Mouse (Mus musculus) splenic B cell, adult 2 months (primary cell): ENCODE results near the gene Gm436.

ENCODE experiments used
- DNase-seq: peaks from one replicate; pipeline ENCODE4 v3.0.0-alpha.2; 2011; ENCODE audit warnings: low read depth, low spot score
- H3K27me3 ChIP-seq: 2 replicates; pipeline ENCODE4 v1.6.1; 2012; ENCODE audit warnings: mild to moderate bottlenecking, low read length, moderate library complexity, mixed read lengths; ENCODE audit not compliant: control insufficient read depth, poor library complexity, insufficient read depth, severe bottlenecking
- H3K36me3 ChIP-seq: 2 replicates; pipeline ENCODE4 v1.6.1; 2012; ENCODE audit warnings: mild to moderate bottlenecking, low read length, moderate library complexity, mixed read lengths; ENCODE audit not compliant: control insufficient read depth, poor library complexity, insufficient read depth, severe bottlenecking

Gene Gm436

GRCm38 (mm10) chr4:144686268-144686667 lies at the start of gene Gm436:
Gene Gm436 (minus strand): TSS chr4:144686368.
- Histone ChIP-seq H3K27me3 (no peaks in the 10 kb centered on the region), H3K36me3 (no peaks in the 10 kb centered on the region)
- no peak for DNase-seq

- no peak for DNase-seq
- Histone ChIP-seq H3K36me3 (no peaks in the 10 kb centered on the region), H3K27me3 (no peaks in the 10 kb centered on the region)
Observed at GRCm38 (mm10) chr4:144721304-144721703, 35.1 kb upstream of the Gm436 start, which contains the start of gene Gm13178. Gene Gm13178 (minus strand): TSS chr4:144721404.

DNA sequence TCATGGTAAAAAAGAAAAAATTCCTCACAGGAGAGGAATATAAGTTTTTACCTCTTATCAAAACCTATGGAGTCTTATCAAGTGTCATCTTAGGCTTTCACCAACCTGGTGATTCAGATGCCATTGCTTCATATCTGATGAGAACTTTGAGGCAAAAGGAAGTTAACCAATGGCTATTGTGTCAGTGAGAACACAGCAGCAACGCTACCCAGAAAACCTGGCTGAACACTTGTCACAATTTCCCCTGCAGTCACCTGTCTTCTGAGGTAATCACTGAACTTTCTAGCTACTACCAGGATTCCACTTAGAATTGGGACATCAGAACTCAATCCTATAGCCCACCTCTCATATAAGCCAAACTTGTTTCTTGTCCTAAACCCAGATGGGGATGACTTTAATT lies 33.5 kb upstream of the Gm436 start:
- no peak for DNase-seq
- H3K27me3 ChIP-seq, result no peaks in the 10 kb centered on the region

GRCm38 (mm10) chr4:144718288-144718687 lies 32.1 kb upstream of the Gm436 start:
- DNase-seq, result no peak

More for the DNA sequence above, 33.5 kb upstream of the Gm436 start:
- no peaks in the 10 kb centered on the region for H3K36me3 ChIP-seq

DNA sequence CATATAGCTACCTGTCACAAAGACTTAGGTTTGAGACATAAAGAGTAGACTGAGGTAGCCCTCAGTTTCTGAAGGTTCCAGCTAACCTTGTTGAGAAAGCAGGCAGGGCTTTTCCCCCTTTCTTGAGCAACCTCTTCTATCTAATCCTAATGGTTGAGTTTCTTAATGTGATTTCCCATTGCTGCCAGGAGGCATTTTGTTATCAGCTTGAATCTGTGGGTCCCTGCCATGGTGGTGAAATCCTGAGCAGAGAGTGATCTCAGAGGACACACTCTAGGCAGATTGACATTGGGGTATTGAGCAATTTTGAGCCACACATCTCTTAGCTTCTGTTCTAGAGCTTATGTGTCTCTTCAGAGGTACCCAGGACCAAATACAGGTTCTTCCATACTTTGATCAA lies 47.9 kb downstream of the Gm436 start:
- Histone ChIP-seq H3K27me3 (no peaks in the 10 kb centered on the region), H3K36me3 (no peaks in the 10 kb centered on the region)
- no peak for DNase-seq

More at GRCm38 (mm10) chr4:144718288-144718687, 32.1 kb upstream of the Gm436 start:
- Histone ChIP-seq H3K27me3 (no peaks in the 10 kb centered on the region), H3K36me3 (no peaks in the 10 kb centered on the region)
